Mouse (Mus musculus) cerebellum, adult (tissue): ENCODE measurements around the gene Olfr196.
"Not testable (repeated sequence)": the region's sequence is repeated elsewhere in the genome, so short reads cannot be mapped to it uniquely, and the experiment has no call there.

Source experiments
- ATAC-seq: cut with Nextera tagmentation; 2 replicates; pipeline ENCODE4 v1.9.2; 2017; ENCODE audit warnings: mild to moderate bottlenecking, moderate library complexity, mixed read lengths; ENCODE audit not compliant: insufficient number of reproducible peaks, low FRiP score, low TSS enrichment

Olfr196 gene

GRCm38 (mm10) chr16:59170354-59170753, at the start of gene Olfr196:
TSS of gene Olfr196 (minus strand) at chr16:59170454.
- no peak for ATAC-seq

DNA sequence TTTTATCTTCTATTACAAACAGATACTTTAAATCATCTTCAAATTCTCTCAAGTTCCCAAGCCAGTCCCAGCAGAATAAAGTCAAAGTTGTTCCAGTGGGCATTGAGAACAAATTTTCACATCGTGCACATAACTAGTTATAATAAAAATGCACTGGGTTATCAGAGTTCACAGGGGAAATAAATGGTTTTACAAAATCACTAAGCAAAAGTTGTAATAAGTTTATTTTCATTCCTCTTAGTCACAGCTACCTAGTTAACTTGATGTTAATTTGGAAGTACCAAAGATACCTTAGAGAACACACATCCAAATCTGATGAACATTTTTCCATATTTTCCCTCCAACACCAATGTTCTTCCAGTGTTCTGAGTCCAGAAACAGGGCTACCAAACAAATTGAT, 49.4 kb upstream of the Olfr196 start, which contains the start of gene Olfr199:
Gene Olfr199, minus strand, starts transcription at position 101 of the 400 bp plus-strand sequence.
- not testable (repeated sequence) for ATAC-seq

GRCm38 (mm10) chr16:59217861-59218260, 47.6 kb upstream of the Olfr196 start:
- not testable (repeated sequence) for ATAC-seq

DNA sequence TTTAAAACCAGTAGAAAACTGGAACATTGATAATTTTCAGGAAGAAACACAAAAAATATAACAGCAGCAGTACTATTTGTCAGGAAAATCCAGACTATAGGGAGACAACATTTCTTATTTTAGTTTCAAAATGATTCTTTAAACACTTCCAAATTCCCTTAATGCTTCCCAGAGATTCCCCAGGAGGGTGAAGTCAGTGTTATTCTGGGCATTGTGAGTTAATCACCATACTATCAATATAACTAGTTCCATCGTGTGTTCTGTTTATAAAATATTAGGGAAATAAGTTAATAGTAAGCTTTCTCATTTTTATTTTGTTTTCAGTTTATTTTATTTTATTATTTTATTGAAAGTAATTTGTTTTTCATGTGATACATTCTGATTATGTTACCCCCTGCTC, 33.2 kb upstream of the Olfr196 start, which contains the start of gene Olfr198:
Gene Olfr198, minus strand, starts transcription at position 101 of the 400 bp plus-strand sequence.
- not testable (repeated sequence) for ATAC-seq

- no peak for ATAC-seq
These were observed 18.3 kb downstream of the Olfr196 start for GRCm38 (mm10) chr16:59151996-59152395.

GRCm38 (mm10) chr16:59146746-59147145, 23.5 kb downstream of the Olfr196 start, which contains the start of gene Olfr195:
TSS of gene Olfr195 (plus strand) at chr16:59147046.
- ATAC-seq = no peak

DNA sequence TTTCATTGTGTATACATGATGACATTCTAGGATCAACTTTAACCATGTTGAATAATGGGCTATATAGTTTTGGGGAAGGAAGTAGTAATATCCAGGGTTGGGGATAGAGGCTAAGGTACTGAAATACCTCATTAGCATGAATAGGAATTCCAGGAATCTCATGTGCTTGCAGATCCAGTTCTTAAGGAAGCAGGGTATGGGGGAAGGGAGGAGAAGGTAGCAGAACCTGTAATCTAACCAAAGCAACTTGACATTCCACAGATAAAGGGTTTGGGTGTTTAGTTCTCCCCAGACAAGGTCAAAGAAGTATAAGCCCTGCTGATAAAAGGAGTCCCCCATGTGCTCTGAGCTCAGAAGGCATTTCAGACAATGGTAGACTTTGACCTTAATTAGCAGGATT, 29.1 kb downstream of the Olfr196 start:
- no peak for ATAC-seq

GRCm38 (mm10) chr16:59130740-59131139, 39.5 kb downstream of the Olfr196 start:
- ATAC-seq = no peak

GRCm38 (mm10) chr16:59120969-59121368, 49.3 kb downstream of the Olfr196 start, which contains the start of gene Olfr194:
TSS of gene Olfr194 (minus strand) at chr16:59121069.
- no peak for ATAC-seq
